Mouse (Mus musculus) c-Kit-negative CD71-positive TER-119-positive erythroid progenitor cells, embryonic 14.5 days (primary cell): ENCODE results near the gene Cacnb4.

Experiments used
- DNase-seq: peaks from one replicate; pipeline ENCODE4 v3.0.0-alpha.2; 2013; ENCODE audit warnings: low read depth, low spot score

Cacnb4 gene

GRCm38 (mm10) chr2:52651547-52651946 lies 25.1 kb downstream of the Cacnb4 start:
- no peak for DNase-seq

DNA sequence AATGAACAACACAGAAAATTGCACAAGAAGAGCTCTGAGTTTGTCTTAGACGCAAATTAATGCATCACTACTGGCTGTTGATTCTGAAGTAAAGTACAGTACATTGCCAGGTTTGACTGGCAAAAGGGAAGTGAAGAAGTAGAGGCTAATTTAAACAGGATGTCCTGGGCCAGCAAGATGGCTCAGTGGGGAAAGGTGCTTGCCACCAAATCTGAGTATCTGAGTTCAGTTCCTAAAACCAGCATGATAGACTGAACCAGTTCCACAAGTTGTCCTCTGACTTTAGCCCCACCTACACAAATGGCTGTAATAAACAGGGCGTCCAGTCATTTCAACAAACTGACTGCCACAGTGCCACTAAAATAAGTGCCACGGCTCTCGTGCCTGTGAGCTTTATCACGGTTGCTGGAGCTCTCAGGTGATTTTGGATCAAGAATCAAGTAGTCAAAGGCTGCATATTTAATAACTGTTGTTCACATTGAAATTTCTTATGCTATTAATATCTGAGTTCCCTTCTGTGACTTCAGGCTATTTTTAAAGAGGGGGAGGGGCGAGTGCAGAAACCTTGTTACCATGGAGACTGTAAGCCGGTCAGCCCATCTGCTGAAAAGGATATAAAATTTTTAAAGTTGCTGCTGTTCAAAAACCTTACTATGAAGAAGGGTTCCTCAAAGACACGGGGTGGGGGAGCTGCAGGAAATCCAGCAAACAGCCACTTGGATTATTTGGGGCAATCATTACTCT lies 29.2 kb downstream of the Cacnb4 start:
- DNase-seq, result no peak

DNA sequence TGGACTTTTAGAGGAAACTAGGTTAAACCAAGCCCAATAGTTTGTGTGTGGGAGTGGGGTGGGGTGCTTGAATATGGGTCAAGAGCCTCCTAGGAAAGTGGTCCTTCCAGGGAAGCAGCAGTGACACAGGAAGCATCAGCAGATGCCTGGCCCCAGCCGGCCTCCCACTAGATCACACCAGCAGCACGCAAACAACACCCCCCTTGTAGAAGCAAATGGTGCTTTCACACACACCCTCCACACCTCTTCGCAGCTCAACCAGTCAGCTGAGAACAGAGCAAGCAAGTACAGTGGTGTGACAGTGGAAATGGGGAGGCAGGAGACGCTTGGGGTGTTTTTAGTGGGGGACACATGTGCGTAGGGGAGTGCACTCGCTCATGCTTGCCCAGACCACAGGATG lies 33.0 kb downstream of the Cacnb4 start:
- DNase-seq, result no peak

DNA sequence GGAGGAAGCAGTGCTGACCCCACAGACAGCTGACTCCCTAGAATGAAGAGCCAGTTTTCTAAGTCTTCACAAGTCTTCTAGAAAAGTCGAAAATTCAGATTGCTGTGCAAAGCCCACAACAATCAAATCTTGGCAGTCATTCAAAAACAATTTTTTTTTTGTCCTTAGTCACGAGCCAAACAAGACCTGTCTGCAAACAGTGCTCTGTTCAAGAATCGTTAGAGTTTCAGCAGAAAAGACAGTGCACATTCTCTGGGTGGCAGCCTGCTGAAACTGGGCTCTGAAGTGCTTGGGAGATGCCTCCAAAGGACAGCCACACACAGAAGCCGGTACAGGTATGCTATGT lies 37.1 kb downstream of the Cacnb4 start:
- no peak for DNase-seq

DNA sequence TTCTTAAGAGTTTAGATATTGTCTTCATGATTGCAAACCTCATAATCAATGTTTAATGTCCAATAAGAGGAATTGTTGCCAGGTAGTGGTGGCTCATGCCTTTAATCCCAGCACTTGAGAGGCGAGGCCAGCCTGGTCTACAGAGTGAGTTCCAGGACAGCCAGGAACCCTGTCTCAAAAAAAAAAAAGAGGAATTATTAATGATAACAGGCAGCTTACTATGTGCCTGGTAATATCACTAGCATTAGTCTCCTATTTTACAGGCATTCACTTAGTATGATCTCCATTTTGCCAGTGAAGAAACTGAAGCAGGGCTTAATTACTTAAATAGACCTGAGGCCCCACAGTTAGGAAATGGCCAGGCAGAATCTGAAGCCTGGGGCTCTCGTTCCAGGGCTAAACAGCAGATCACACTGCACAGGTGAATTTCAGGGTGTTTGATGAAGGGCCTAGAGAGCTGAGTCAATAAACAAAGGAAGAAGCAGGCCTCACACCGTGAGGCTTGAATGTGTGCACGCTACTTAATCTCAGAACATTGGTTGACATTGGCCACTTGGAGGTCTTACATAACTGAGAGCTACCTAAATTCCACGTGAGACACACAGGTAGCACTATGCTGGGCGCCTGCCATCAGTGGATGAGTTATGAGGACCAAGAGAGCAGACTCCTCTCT lies 37.6 kb downstream of the Cacnb4 start:
- DNase-seq, result no peak

DNA sequence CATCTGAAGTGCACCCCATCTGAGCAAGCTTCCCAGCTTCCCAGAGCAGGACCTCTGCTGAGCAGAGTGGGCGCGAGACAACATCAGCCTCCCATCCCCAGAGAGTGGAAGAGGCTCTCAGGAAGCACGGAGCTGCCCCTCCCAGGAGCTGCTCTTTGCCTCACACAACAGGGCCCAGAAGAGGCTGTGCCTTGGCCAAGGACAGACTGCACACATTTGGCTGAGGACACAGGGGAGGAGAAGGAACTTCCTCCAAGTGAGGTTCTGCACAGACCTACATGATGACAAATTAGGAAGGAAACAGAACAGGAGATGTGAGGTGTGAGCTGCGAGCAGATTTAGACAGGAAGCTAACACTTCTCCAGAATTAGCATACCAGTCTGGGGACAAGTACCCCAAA lies 38.4 kb downstream of the Cacnb4 start:
- DNase-seq, result no peak

GRCm38 (mm10) chr2:52636051-52636450 lies 40.6 kb downstream of the Cacnb4 start:
- no peak for DNase-seq

GRCm38 (mm10) chr2:52635358-52635757 lies 41.3 kb downstream of the Cacnb4 start:
- DNase-seq, result no peak

DNA sequence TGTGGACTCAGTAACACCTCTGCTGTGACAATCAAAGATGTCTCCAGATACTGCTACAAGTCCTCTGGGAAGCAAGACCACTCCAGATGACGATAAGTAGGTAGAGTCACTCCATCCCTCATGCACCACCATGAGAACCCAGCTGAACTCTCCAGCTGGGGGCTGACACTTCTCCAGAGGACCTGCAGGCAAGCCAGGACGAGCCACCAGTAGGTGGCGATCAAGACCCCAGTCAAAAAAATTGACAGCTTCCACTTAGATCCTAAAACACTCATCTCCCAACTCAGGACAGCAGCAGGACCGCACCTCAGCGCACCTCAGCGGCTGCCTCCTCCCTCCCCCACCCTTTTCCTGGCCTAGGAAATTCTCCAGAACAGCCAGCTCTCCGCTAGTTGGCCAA lies 43.8 kb downstream of the Cacnb4 start:
- no peak for DNase-seq

DNA sequence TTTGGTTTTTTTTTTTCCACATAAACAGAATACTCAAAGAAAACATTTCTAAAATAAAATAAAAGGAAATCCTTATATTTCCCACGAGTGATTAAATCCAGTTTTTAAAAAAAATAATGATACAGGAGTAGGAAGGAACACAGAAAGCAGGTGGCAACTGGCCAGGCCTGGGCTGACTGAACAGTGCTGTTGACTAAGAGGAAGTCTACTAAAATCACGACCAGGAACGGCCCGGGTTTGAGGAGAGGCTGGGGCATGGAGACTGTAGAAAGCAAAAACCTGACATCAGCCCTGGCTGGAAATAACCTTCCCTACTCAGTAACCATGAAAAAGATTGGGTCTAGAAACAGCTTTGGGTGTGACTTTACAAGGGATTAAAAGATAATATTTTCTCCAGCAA lies 48.4 kb downstream of the Cacnb4 start:
- DNase-seq, result no peak

DNA sequence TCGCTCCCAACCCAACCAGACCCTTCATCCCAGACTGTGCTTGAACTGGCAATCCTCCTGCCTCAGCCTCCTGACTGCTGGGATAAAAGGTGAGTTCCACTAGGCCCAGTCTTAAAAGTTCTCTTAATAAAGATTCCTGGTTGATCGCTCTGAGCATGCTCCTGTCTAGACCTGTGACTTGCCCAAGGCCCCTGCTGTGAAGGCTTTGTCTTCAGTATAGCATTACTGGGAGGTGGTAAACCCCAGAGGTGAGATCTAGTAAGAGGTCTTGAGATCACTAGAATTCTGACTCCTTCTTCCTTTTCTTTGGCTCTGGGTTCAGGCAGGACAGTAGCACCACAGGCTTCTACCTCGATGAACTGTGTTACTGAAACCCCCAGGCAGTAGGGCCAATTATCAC lies 50.4 kb downstream of the Cacnb4 start:
- DNase-seq, result no peak

DNA sequence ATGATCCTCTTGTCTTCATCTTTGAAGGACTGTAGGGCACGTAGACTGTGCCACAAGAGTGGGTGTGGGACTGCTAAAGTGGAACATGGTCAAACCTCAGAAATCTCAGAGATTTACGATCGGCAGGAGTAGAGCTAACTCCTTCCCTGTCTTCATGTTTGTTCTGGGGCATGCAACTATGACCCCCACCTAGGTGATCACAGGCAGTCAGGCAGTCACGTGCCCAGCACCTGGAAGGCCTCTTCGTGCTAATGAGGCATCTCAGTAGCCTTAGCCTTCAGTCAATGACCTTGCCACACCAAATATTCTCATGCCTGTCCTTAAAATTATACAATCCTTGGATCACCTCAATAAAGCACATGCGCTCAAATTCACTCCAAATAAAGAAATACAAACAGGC lies 50.9 kb downstream of the Cacnb4 start:
- DNase-seq, result no peak

- no peak for DNase-seq
These were observed 52.7 kb downstream of the Cacnb4 start for GRCm38 (mm10) chr2:52623921-52624404.

GRCm38 (mm10) chr2:52623461-52623860 lies 53.2 kb downstream of the Cacnb4 start:
- no peak for DNase-seq

DNA sequence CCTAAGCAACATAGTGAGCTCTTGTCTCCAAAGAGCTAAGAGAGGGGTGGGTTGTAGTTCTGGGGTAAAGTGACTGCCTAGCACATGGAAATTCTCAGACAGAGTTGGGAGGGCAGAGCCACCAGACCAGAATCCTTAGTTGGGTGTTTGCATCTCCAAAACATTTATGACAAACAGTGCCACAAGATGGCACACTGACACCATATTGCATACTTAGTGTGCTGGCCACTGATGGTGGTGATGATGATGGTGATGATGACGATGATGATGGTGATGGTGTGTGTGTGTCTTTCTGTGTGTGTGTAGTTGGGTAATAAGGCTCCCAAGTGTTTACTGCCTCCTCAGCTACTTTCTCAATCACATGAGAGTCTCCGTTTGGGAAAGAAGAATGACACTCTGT lies 54.0 kb downstream of the Cacnb4 start:
- DNase-seq, result no peak

GRCm38 (mm10) chr2:52619406-52619974 lies 57.1 kb downstream of the Cacnb4 start:
- no peak for DNase-seq

GRCm38 (mm10) chr2:52618804-52619203 lies 57.8 kb downstream of the Cacnb4 start:
- DNase-seq, result no peak

DNA sequence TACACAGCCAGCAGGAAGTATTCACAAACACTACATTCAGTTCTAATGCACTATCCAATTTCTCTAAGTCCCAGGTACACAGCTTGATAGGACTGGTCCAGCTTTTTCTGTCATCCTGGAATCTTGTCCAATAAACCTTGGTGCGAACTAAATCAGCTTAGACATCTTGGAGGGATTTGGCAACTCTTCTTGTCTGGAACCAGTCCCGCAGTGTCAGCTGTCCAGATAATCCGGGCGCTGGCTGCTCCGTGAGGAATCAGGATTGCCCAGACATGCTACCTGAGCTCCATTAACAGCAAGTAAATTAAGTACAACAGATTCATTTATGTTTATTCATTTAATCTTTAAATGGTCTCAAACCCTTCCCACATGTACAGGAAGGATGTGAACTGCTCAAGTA lies 61.2 kb downstream of the Cacnb4 start:
- DNase-seq, result no peak

DNA sequence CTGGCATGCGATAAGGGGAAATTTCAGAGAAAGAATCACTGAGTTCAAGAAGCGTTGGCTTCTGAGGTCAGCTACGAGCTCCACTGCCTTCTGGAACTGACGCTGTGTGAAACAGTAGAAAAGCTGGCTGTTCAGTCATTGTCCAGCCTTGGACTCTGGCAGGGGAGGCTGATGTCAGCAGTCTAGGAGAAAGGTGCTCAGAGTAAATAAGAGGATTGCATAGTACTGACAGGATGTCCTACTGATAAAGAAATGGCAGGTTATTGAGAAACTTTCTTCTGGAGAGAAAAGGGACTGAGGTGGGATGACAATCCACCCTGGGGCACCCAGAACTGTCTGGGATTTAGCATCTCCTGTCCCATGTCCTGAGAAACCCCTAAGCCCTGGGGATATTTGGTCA lies 62.7 kb downstream of the Cacnb4 start:
- DNase-seq, result no peak

DNA sequence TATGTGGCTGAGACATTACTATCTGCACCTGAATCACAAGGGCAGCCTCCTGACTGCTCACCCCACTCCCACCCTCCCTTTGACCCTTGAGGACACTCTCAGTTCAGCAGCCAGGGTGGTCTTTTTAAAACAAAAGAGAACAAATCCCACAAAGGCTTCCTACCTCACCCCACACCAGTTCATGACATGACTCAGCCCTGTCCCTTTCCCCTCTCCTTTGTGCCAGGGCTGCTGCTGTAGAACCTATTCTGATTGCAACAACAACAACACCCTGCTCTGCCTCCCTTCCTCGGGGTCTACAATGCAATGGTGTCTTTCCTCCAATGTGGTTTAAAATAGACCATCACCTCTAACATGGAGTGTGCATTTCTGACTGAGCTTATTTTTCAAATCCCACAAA lies 67.1 kb downstream of the Cacnb4 start:
- DNase-seq, result no peak

- no peak for DNase-seq
These were observed 68.7 kb downstream of the Cacnb4 start for GRCm38 (mm10) chr2:52607857-52608485.

DNA sequence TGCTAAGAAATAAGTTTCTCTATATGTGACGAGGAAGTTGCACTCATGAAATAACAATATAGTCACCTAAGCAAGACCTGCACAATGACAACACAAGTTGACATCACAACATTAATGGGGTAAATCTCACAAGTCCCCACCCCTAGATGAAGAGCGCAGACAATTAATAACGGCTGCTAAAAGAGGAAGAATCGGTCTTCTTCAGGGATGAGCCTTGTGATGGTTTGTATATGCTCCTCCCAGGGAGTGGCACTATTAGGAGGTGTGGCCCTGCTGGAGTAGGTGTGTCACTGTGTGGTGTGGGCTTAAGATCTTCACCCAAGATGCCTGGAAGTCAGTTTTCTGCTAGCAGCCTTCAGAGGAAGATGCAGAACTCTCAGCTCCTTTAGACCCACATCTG lies 70.3 kb downstream of the Cacnb4 start:
- no peak for DNase-seq

DNA sequence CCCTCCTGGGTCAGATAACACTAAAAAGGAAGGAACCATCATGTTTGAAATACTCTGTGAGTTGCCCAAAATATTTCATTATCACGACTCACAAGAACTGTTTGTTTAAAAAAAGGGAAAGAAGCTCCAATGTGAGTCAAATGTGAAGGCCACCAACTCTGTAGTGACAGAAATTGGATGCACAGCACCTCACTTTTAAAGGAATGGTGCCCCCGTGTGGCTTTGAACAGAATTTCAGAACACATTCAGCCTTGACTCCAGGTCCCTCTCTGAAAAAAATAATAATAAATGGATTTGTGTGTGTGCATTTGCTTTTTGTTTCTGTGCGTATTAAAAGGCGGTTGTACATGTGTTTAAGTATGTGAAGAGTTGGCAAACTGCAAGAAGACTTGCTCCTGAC lies 71.3 kb downstream of the Cacnb4 start:
- DNase-seq, result no peak
